Mouse (Mus musculus) olfactory bulb, adult 2 months (tissue): Measurements from ENCODE around the gene Shroom3. TPM values are rescaled to one million over a fixed set of nuclear protein-coding genes. Genes with fewer than 3 reads are reported as not detected.
"Not testable (repeated sequence)": the region's sequence is repeated elsewhere in the genome, so short reads cannot be mapped to it uniquely, and the experiment has no call there.

Experiments
- H3K27ac ChIP-seq: fragments of 200-500 bp; 2 replicates; pipeline ENCODE4 v1.5.1; 2012; ENCODE audit warnings: low read depth, low read length; ENCODE audit not compliant: insufficient read depth
- H3K4me1 ChIP-seq: fragments of 200-500 bp; 2 replicates; pipeline ENCODE4 v1.6.1; 2012; ENCODE audit warnings: low read length; ENCODE audit not compliant: control insufficient read depth, insufficient read depth
- H3K4me3 ChIP-seq: fragments of 200-500 bp; 2 replicates; pipeline ENCODE4 v1.5.1; 2012; ENCODE audit warnings: mild to moderate bottlenecking, low read depth, low read length, moderate library complexity; ENCODE audit not compliant: insufficient read depth
- CTCF ChIP-seq: fragments of 200-500 bp; IDR thresholded peaks from 2 replicates; pipeline ENCODE4 v1.5.1; 2012; ENCODE audit warnings: low read depth, mild to moderate bottlenecking, low read length, moderate library complexity; ENCODE audit not compliant: insufficient read depth
- POLR2A ChIP-seq: fragments of 200-500 bp; IDR thresholded peaks from 2 replicates; pipeline ENCODE4 v1.6.1; 2012; ENCODE audit warnings: mild to moderate bottlenecking, low read depth, low read length, moderate library complexity; ENCODE audit not compliant: insufficient read depth
- WGBS: fragments of 180-500 bp; shearing (Covaris S2); methylation state at CpG from one replicate; pipeline ENCODE4 v1.1.7; 2018; 5-methylcytosine and 5-hydroxymethylcytosine counted together
- polyA plus RNA-seq: library from polyadenylated mRNA; stranded (reverse); fragments of >200 nt; gene quantifications from 2 replicates; pipeline ENCODE4 v1.2.4, GENCODE M21; 2012; ENCODE audit warnings: low replicate concordance; ENCODE audit not compliant: missing spikeins, insufficient read depth, insufficient read length

The Shroom3 gene
- polyA plus RNA-seq, 1 experiment, result not detected

DNA sequence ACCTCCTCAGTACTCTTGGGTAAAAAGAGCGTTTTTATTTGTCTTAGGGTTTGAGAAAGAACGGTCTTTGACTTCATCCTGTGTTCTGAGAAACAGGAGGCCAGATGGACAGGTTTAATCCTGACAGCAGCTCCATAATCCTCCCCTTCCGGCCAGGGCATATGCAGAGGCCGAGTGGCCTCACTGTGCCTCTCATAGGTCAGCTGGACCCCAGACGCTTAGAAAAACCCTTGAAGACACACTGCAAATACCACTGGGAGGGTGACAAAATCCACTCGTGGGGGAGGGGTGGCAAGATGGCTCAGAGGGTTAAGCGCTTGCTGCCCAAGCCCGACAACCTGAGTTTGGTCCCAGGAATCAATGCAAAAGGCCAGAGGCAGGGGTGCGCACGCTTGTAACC lies 234.9 kb downstream of the Shroom3 start:
- H3K4me3 ChIP-seq, result no peak overlapping the region
- H3K4me1 ChIP-seq, result peaks cover 2% of the 10 kb centered on the region; the same call in 1 of the 2 replicates
- WGBS, result 76% methylated on average over 10 of the region's 10 CpGs
- no peak overlapping the region for H3K27ac ChIP-seq
- TF ChIP-seq POLR2A (no peak), CTCF (no peak)

DNA sequence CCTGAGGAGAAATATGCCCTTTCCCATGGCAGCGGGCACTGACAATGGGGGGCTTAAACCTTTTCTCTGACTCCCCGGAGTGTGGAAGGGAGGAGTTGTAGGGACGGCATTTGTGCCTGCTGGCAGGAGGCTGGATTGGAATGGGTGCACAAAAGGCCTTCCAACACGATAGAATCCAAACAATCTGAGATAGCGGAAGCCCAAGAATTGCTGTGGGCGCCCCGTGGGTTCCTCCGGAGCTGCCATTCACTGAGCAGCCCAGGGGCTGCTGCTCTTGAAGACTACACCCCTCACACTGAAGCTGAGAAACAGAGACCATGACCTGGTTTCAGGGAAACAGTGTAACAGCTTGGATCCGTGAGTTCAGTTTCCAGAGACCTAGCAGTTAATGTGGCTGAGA lies 235.6 kb downstream of the Shroom3 start:
- Histone ChIP-seq H3K4me3 (no peak overlapping the region), H3K4me1 (peaks cover 2% of the 10 kb centered on the region; the same call in 1 of the 2 replicates), H3K27ac (no peak overlapping the region)
- TF ChIP-seq POLR2A (no peak), CTCF (no peak)
- 29% methylated on average over 9 of the region's 9 CpGs for WGBS

DNA sequence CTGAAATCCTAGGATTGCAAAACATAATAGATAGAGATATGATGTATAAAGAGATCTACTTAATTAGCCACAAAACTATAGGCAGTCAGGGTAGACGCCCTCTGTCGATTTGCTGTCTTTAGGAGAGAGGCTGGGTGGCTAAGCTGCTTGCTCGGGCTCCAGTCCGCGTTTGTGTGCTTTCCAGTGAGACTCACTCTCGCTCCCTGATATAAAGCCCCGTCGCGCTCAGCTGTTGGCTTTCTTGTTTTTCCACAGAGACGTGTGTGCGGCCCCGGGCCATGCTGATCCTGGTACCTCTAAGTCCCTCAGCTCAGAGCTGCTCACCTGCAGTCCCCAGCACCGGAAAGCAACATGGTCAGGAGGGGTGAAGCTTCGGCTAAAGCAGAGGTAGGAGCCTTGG lies 236.2 kb downstream of the Shroom3 start:
- Histone ChIP-seq H3K4me1 (peaks cover 2% of the 10 kb centered on the region; the same call in 1 of the 2 replicates), H3K27ac (no peak overlapping the region), H3K4me3 (no peak overlapping the region)
- TF ChIP-seq POLR2A (no peak), CTCF (no peak)
- WGBS, result 64% methylated on average over 14 of the region's 14 CpGs

DNA sequence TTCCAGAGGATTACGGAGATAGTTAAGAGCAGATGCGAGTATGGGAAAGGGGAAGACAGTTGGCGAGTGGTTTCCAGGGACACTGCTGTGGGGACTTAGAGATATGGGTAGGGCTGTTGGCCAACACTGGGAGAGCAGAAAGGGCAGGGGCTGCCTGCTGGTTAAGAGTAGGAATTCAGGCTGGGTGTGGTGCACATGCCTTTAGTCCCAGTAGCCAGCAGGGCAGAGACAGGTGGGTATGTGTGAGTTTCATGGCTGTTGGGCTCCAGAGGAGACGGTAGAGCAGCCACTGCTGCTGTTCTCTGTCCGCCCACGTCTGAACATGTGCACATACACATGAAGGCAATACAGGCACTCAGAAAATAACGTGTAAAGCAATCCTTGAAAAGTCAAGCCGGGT lies 237.7 kb downstream of the Shroom3 start:
- H3K4me1 ChIP-seq, result peaks cover 9% of the 10 kb centered on the region
- no peak overlapping the region for H3K4me3 ChIP-seq
- 87% methylated on average over 8 of the region's 8 CpGs for WGBS
- TF ChIP-seq POLR2A (no peak), CTCF (no peak)
- no peak overlapping the region for H3K27ac ChIP-seq

DNA sequence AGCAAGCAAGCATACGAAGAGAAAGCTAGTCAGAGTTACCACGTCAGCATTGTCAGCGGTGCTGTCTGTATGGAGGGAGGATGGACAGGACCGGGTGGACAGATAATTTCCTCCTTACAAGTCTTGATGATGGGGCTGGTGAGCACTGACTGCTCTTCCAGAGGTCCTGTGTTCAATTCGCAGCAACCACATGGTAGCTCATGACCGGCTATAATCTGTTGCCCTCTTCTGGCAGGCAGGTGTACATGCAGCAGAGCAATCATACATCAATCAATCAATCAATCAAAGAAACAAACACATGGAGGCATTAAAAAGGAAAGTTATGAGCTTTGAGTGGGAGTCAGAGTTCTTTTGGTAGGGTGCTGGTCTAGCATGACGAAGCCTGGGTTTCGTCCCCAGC lies 238.5 kb downstream of the Shroom3 start:
- 90% methylated on average over 8 of the region's 8 CpGs for WGBS

DNA sequence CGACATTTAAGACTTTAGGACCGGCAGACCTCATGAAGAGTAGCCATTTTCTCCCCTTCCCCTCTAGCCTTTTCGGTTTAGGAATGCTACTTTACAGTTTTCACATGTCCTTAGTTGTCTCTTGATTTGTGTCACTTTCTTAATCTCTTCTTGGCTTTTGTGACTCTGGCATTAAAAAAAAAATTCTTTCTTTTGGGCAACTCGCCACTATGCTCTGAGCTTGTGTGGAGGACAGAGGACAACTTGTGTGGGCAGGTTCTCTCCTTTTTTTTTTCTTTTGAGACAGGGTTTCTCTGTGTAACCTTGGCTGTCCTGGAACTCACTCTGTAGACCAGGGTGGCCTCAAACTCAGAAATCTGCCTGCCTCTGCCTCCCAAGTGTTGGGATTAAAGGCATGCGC lies 239.7 kb downstream of the Shroom3 start:
- not testable (repeated sequence) for H3K4me3 ChIP-seq, H3K27ac ChIP-seq
- H3K4me1 ChIP-seq, result peaks cover 13% of the 10 kb centered on the region
- 91% methylated on average over 5 of the region's 5 CpGs for WGBS

More for the DNA sequence above, 238.5 kb downstream of the Shroom3 start:
- Histone ChIP-seq H3K4me3 (no peak overlapping the region), H3K27ac (no peak overlapping the region), H3K4me1 (peaks cover 6% of the 10 kb centered on the region)
- TF ChIP-seq POLR2A (no peak), CTCF (no peak)

DNA sequence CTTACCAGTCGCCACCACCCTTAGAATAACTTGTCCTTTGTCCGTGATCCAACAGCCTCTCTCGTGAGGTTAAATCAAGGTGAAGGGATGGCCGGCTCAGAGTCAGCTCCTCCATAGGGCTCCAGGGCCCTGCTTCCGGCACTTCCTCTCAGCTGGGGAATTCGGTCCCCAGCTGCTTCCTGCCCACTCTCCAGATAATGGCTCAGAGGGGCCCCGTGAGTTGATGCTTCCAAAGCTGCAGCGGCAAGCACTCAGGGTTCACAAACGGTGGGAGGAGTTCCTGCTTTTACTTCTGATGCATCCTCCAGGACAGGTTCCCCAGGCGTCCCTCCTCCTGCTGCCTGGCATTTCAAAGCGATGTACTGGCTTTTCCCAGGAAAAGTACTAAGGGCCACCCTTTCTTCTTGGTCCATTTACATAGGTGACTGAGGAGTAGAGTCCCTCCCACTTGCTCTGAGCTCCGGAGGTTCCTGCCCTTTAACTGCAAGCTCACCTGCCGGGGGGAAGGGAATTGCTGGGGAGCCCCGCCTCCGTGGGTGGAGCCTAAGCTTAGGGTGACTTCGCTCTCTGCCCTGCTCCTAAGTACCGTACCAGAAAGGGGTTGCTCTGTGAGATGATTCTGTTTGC lies 241.7 kb downstream of the Shroom3 start:
- Histone ChIP-seq H3K4me1 (peaks cover 13% of the 10 kb centered on the region), H3K27ac (no peak overlapping the region), H3K4me3 (no peak overlapping the region)
- TF ChIP-seq POLR2A, result no peak
- no peak for TF ChIP-seq CTCF
- 48% methylated on average over 17 of the region's 17 CpGs for WGBS

GRCm38 (mm10) chr5:92927667-92928066 lies 244.4 kb downstream of the Shroom3 start:
- TF ChIP-seq CTCF (no peak), POLR2A (no peak)
- H3K4me3 ChIP-seq, result no peak overlapping the region
- H3K4me1 ChIP-seq, result peaks cover 13% of the 10 kb centered on the region
- H3K27ac ChIP-seq, result no peak overlapping the region
- 58% methylated on average over 10 of the region's 10 CpGs for WGBS

- no peak for TF ChIP-seq POLR2A
- no peak for TF ChIP-seq CTCF
Measured at GRCm38 (mm10) chr5:92930557-92930956, 247.3 kb downstream of the Shroom3 start.

DNA sequence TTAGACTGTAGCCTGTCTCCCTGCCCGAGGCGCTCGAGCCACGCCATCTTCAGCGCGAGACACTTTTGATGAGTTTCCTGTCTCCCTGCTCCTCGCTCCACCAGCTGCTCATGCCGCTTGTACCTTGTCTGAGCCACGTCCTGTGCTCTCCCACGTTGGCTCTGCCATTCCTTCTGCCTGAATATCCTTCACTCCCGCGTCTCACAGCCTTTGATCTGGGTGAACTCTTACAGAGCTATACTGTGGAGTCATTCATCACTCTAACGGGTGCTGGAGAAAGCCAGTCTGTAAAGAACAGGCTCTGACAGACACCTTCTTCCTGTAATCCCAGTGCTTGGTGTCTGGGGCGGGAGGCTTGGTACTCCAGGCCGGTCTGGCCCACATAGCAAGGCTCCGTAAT lies 248.1 kb downstream of the Shroom3 start:
- WGBS, result 88% methylated on average over 16 of the region's 16 CpGs
- no peak for TF ChIP-seq CTCF
- no peak for TF ChIP-seq POLR2A
- no peak overlapping the region for H3K4me3 ChIP-seq

More at GRCm38 (mm10) chr5:92930557-92930956, 247.3 kb downstream of the Shroom3 start:
- Histone ChIP-seq H3K27ac (no peak overlapping the region), H3K4me3 (no peak overlapping the region), H3K4me1 (peaks cover 12% of the 10 kb centered on the region)
- WGBS, result 87% methylated on average over 6 of the region's 6 CpGs

More for the DNA sequence above, 248.1 kb downstream of the Shroom3 start:
- peaks cover 12% of the 10 kb centered on the region for H3K4me1 ChIP-seq
- H3K27ac ChIP-seq, result no peak overlapping the region
